Mouse (Mus musculus): ENCODE data around the gene BC004004. TPM values are rescaled to one million over a fixed set of nuclear protein-coding genes. Genes with fewer than 3 reads are reported as not detected.

BC004004 gene
- total and polyA plus RNA-seq, 2 experiments from 2014 or later: 145 to 181 TPM

DNA sequence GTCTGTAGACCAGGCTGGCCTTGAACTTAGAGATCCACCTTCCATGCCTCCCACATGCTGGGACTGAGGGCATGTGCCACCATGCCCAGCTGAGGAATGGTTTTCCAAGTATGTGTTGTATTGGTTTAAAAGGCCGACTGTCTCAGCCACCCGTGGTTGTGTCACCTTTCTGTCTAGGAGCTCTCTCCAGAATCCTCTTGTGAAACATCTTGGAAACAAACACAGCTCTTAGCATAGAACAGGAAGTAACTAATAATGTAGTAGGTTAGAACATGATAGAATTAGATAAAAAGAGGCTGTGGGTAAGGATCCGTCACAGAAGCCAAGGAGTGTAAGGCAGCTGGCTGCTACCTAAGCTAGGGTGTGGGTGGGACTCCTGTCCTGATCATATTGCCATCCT lies 24.4 kb downstream of the BC004004 start:
- ATAC-seq: no peak
- Histone ChIP-seq H3K9ac (replicated peaks; ENCODE audit: low read length) (no peak overlapping the region), H3K36me3 (ENCODE audit: insufficient read depth, low read length) (peaks cover 21% of the 10 kb centered on the region)

GRCm38 (mm10) chr17:29293807-29294605 lies 25.4 kb downstream of the BC004004 start:
- ATAC-seq (no peak), DNase-seq (ENCODE audit: low spot score) (no peak)
- Histone ChIP-seq H3K27me3 (ENCODE audit: insufficient read depth, low read length) (no peaks in the 10 kb centered on the region), H3K36me3 (ENCODE audit: insufficient read depth, low read length) (peaks cover 24% of the 10 kb centered on the region), H3K27ac (no peak overlapping the region), H3K9me3 (ENCODE audit: low read length) (no peaks in the 10 kb centered on the region), H3K9ac (replicated peaks; ENCODE audit: low read length) (no peak overlapping the region), H3K4me3 (ENCODE audit: low read length) (no peak overlapping the region), H3K4me1 (ENCODE audit: insufficient read depth, low read length) (no peaks in the 10 kb centered on the region), H3K4me2 (ENCODE audit: low read depth, low read length) (no peak overlapping the region)
- TF ChIP-seq CTCF (IDR thresholded peaks at IDR 0.05; ENCODE audit: low read depth): peak; percentile 38
- 74% methylated on average over 9 of the region's 9 CpGs for WGBS

More for the DNA sequence above, 24.4 kb downstream of the BC004004 start:
- H3K27me3 ChIP-seq (ENCODE audit: insufficient read depth, low read length): no peaks in the 10 kb centered on the region
- TF ChIP-seq CTCF (IDR thresholded peaks at IDR 0.05; ENCODE audit: low read depth): no peak
- WGBS: 93% methylated on average over 3 of the region's 3 CpGs
- no peaks in the 10 kb centered on the region for H3K4me1 ChIP-seq (ENCODE audit: insufficient read depth, low read length)
- H3K9me3 ChIP-seq (ENCODE audit: low read length): no peaks in the 10 kb centered on the region
- H3K27ac ChIP-seq: no peak overlapping the region
- H3K4me3 ChIP-seq (ENCODE audit: low read length): no peak overlapping the region
- DNase-seq (ENCODE audit: low spot score): no peak
- H3K4me2 ChIP-seq (ENCODE audit: low read depth, low read length): no peak overlapping the region

GRCm38 (mm10) chr17:29295835-29296234 lies 27.2 kb downstream of the BC004004 start:
- no peak for ATAC-seq
- H3K9me3 ChIP-seq (ENCODE audit: low read length): no peaks in the 10 kb centered on the region
- DNase-seq (ENCODE audit: low spot score): no peak
- peaks cover 34% of the 10 kb centered on the region for H3K36me3 ChIP-seq (ENCODE audit: insufficient read depth, low read length)
- H3K4me3 ChIP-seq (ENCODE audit: low read length): no peak overlapping the region
- 77% methylated on average over 5 of the region's 5 CpGs for WGBS
- H3K4me1 ChIP-seq (ENCODE audit: insufficient read depth, low read length): no peaks in the 10 kb centered on the region
- H3K27me3 ChIP-seq (ENCODE audit: insufficient read depth, low read length): no peaks in the 10 kb centered on the region
- no peak overlapping the region for H3K27ac ChIP-seq
- no peak overlapping the region for H3K4me2 ChIP-seq (ENCODE audit: low read depth, low read length)
- H3K9ac ChIP-seq (replicated peaks; ENCODE audit: low read length): no peak overlapping the region
- TF ChIP-seq CTCF (IDR thresholded peaks at IDR 0.05; ENCODE audit: low read depth): no peak

DNA sequence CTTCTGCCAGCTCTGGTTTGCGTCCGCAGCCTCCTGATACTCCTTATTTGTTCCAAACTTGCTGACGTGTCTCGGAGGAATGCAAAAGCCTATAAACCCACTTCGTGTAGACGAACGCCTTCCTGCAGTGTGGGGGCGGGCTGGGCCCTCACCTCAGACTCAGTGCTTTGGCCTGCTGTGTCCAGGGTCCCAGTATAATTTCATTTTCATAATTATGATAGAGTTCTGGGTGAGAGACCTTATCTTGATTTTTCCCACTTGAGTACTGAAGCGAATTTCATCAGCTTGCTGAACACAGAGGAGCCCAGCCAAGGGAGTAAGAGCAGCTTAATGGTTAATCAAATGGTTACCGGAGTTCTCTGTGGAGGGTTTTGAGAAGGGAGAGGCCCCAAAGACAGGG lies 28.7 kb downstream of the BC004004 start:
- no peak for ATAC-seq
- Histone ChIP-seq H3K4me3 (ENCODE audit: low read length) (no peak overlapping the region), H3K9ac (replicated peaks; ENCODE audit: low read length) (no peak overlapping the region), H3K4me1 (ENCODE audit: insufficient read depth, low read length) (no peaks in the 10 kb centered on the region), H3K27me3 (ENCODE audit: insufficient read depth, low read length) (no peaks in the 10 kb centered on the region), H3K36me3 (ENCODE audit: insufficient read depth, low read length) (peaks cover 42% of the 10 kb centered on the region), H3K9me3 (ENCODE audit: low read length) (no peaks in the 10 kb centered on the region), H3K27ac (no peak overlapping the region), H3K4me2 (ENCODE audit: low read depth, low read length) (no peak overlapping the region)
- no peak for DNase-seq (ENCODE audit: low spot score)
- no peak for TF ChIP-seq CTCF (IDR thresholded peaks at IDR 0.05; ENCODE audit: low read depth)
- WGBS: 84% methylated on average over 10 of the region's 10 CpGs

DNA sequence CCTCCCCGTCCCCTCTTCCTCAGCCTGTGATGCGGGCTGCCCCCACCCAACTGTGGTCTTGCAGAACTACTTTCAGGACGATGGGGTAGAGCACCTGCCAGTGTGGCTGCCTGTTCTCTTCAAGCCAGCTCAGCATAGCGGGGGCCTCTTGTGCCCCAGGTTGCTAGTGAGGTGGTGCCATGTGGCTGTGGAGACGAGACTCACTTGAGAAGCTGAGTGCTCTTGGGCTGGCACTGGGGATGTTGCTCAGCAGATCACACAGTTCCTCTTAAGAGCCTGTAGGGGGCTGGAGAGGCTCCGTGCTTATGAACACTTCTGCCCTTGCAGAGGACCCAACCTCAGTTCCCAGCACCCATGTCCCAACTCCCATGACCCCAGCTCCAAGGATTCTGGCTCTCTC lies 29.2 kb downstream of the BC004004 start:
- ATAC-seq (no peak), DNase-seq (ENCODE audit: low spot score) (no peak)
- 86% methylated on average over 6 of the region's 6 CpGs for WGBS
- no peaks in the 10 kb centered on the region for H3K9me3 ChIP-seq (ENCODE audit: low read length)
- no peak overlapping the region for H3K27ac ChIP-seq
- H3K27me3 ChIP-seq (ENCODE audit: insufficient read depth, low read length): no peaks in the 10 kb centered on the region
- TF ChIP-seq CTCF (IDR thresholded peaks at IDR 0.05; ENCODE audit: low read depth): 0 out of 2 replicates have a peak, but pooled peaks have one; percentile 30
- no peak overlapping the region for H3K4me2 ChIP-seq (ENCODE audit: low read depth, low read length)
- H3K4me1 ChIP-seq (ENCODE audit: insufficient read depth, low read length): no peaks in the 10 kb centered on the region
- no peak overlapping the region for H3K4me3 ChIP-seq (ENCODE audit: low read length)
- peaks cover 44% of the 10 kb centered on the region for H3K36me3 ChIP-seq (ENCODE audit: insufficient read depth, low read length)
- H3K9ac ChIP-seq (replicated peaks; ENCODE audit: low read length): no peak overlapping the region

GRCm38 (mm10) chr17:29299282-29299681 lies 30.7 kb downstream of the BC004004 start:
- H3K9ac ChIP-seq (replicated peaks; ENCODE audit: low read length): no peak overlapping the region
- DNase-seq (ENCODE audit: low spot score): no peak

GRCm38 (mm10) chr17:29300926-29301325 lies 32.3 kb downstream of the BC004004 start:
- Histone ChIP-seq H3K4me2 (ENCODE audit: low read depth, low read length) (no peak overlapping the region), H3K9ac (replicated peaks; ENCODE audit: low read length) (no peak overlapping the region), H3K36me3 (ENCODE audit: insufficient read depth, low read length) (peaks cover 26% of the 10 kb centered on the region), H3K4me3 (ENCODE audit: low read length) (no peak overlapping the region), H3K27ac (no peak overlapping the region), H3K4me1 (ENCODE audit: insufficient read depth, low read length) (peaks cover 7% of the 10 kb centered on the region; the same call in 1 of the 2 replicates), H3K27me3 (ENCODE audit: insufficient read depth, low read length) (no peaks in the 10 kb centered on the region), H3K9me3 (ENCODE audit: low read length) (no peaks in the 10 kb centered on the region)
- ATAC-seq: no peak
- no peak for DNase-seq (ENCODE audit: low spot score)
- WGBS: 88% methylated on average over 7 of the region's 7 CpGs
- no peak for TF ChIP-seq CTCF (IDR thresholded peaks at IDR 0.05; ENCODE audit: low read depth)

More at GRCm38 (mm10) chr17:29299282-29299681, 30.7 kb downstream of the BC004004 start:
- Histone ChIP-seq H3K4me1 (ENCODE audit: insufficient read depth, low read length) (no peaks in the 10 kb centered on the region), H3K4me3 (ENCODE audit: low read length) (no peak overlapping the region), H3K4me2 (ENCODE audit: low read depth, low read length) (no peak overlapping the region), H3K27me3 (ENCODE audit: insufficient read depth, low read length) (no peaks in the 10 kb centered on the region), H3K9me3 (ENCODE audit: low read length) (no peaks in the 10 kb centered on the region), H3K27ac (no peak overlapping the region), H3K36me3 (ENCODE audit: insufficient read depth, low read length) (peaks cover 42% of the 10 kb centered on the region)
- no peak for TF ChIP-seq CTCF (IDR thresholded peaks at IDR 0.05; ENCODE audit: low read depth)
- ATAC-seq: no peak
- 79% methylated on average over 4 of the region's 4 CpGs for WGBS
